Mouse (Mus musculus): ENCODE data around the gene Frmd8. TPM values are rescaled to one million over a fixed set of nuclear protein-coding genes. Genes with fewer than 3 reads are reported as not detected.

The Frmd8 gene
- polyA plus RNA-seq, 1 experiment: 18.9 TPM

DNA sequence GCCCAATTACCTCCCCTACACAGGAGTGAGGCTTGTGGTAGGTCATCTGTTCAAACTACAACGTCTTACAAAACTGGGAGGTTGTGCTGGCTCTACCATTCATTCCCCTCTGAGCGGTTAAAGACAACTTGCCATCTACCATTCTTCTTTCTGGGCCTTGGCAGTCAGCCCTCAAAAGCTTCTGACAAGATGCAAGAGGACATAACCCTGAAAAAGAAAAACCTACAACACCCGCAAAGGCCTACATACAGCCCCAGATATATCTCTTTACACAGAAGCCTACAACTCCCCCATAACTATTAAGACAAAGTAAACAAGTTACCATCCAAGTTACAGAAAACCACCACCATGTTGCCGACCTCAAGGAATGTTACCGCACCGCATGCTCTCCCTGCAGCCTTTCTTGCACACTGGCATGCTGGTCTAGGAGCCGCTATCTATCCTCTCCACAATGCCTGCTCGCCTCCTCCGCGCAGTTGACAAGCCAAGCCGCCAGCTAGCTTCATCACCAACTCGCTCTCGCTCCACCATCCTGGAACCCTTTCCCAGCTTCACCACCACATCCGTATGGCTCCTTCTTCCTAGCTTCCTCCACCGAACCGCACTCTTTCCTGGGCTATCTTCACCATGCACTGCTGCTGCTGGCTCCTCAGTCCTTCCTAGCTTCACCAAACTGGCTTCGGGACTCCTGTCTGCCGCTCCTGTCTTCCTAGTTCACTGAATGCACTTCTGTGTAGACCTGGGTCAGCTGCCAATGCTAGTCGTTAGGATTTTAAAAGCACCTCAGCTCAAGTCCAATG is 74.2 kb downstream of the Frmd8 start:
- DNase-seq (ENCODE audit: low read depth): no peak
- TF ChIP-seq CTCF (IDR thresholded peaks at IDR 0.05; ENCODE audit: borderline replicate concordance, extremely low read depth, insufficient read depth, insufficient read length): no peak
- TF ChIP-seq POLR2A (IDR thresholded peaks at IDR 0.05; ENCODE audit: borderline replicate concordance, extremely low read depth, insufficient read depth, insufficient read length, poor library complexity, severe bottlenecking): peak; percentile 5; the same call in 1 of the 2 replicates

DNA sequence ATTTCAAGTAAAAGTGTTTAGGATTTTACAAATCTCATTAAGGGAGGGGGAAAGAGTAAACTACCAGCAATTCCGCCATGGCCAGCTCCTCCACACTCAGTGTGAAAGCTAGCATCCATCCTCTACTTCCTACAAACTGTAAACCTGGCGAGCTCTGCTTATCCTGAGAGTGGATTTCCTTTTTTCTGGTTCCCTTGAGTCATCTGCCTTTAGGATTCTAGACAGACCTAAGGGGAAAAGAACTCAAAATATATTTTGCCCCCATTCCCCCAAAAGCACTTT is 74.8 kb downstream of the Frmd8 start:
- no peak for DNase-seq (ENCODE audit: low read depth)
- TF ChIP-seq POLR2A (IDR thresholded peaks at IDR 0.05; ENCODE audit: borderline replicate concordance, extremely low read depth, insufficient read depth, insufficient read length, poor library complexity, severe bottlenecking) (no peak), CTCF (IDR thresholded peaks at IDR 0.05; ENCODE audit: borderline replicate concordance, extremely low read depth, insufficient read depth, insufficient read length) (no peak)

Other genes starting within 250 kb of the Frmd8 start
- gene Rela, start 237.8 kb downstream of the Frmd8 start, polyA plus RNA-seq (2012; rRNA removed): 44.7 and 47.0 TPM in 2 replicates
- 30.8 and 32.5 TPM in 2 replicates for gene Sipa1, start 211.6 kb downstream of the Frmd8 start, polyA plus RNA-seq (2012; rRNA removed)
- gene Map3k11, start 186.5 kb downstream of the Frmd8 start, polyA plus RNA-seq (2012; rRNA removed): 21.6 and 22.9 TPM in 2 replicates
- 95.9 and 120 TPM in 2 replicates for gene Pcnx3, start 186.4 kb downstream of the Frmd8 start, polyA plus RNA-seq (2012; rRNA removed)
- gene Kcnk7, start 170.9 kb downstream of the Frmd8 start, polyA plus RNA-seq (2012; rRNA removed): 0.13 TPM in 1 of 2 replicates, not detected in the other
- gene Ehbp1l1, start 149.0 kb downstream of the Frmd8 start, polyA plus RNA-seq (2012; rRNA removed): 18.3 and 20.4 TPM in 2 replicates
- gene Fam89b, start 145.6 kb downstream of the Frmd8 start, polyA plus RNA-seq (2012; rRNA removed): 258 and 404 TPM in 2 replicates
- gene Ltbp3, start 134.4 kb downstream of the Frmd8 start, polyA plus RNA-seq (2012; rRNA removed): 52.1 and 70.3 TPM in 2 replicates
- 130 and 153 TPM in 2 replicates for gene Scyl1, start 103.9 kb downstream of the Frmd8 start, polyA plus RNA-seq (2012; rRNA removed)
- 2.6 and 3.5 TPM in 2 replicates for gene Slc25a45, start 2.5 kb upstream of the Frmd8 start, polyA plus RNA-seq (2012; rRNA removed)
- gene Tigd3, start 18.9 kb upstream of the Frmd8 start, polyA plus RNA-seq (2012; rRNA removed): 15.2 and 15.5 TPM in 2 replicates
- gene Dpf2, start 37.7 kb upstream of the Frmd8 start, polyA plus RNA-seq (2012; rRNA removed): 180 and 231 TPM in 2 replicates
- gene Cdc42ep2, start 49.5 kb upstream of the Frmd8 start, polyA plus RNA-seq (2012; rRNA removed): 11.7 and 13.7 TPM in 2 replicates
- gene Pola2, start 88.9 kb upstream of the Frmd8 start, polyA plus RNA-seq (2012; rRNA removed): 33.8 and 56.9 TPM in 2 replicates
- gene Slc22a20, start 110.9 kb upstream of the Frmd8 start, polyA plus RNA-seq (2012; rRNA removed): not detected in 2 replicates
- 5.2 and 7.6 TPM in 2 replicates for gene Capn1, start 140.6 kb upstream of the Frmd8 start, polyA plus RNA-seq (2012; rRNA removed)
- gene Syvn1, start 171.3 kb upstream of the Frmd8 start, polyA plus RNA-seq (2012; rRNA removed): 24.6 and 38.8 TPM in 2 replicates
- 46.3 and 50.4 TPM in 2 replicates for gene Mrpl49, start 182.5 kb upstream of the Frmd8 start, polyA plus RNA-seq (2012; rRNA removed)
- gene Fau, start 182.6 kb upstream of the Frmd8 start, polyA plus RNA-seq (2012; rRNA removed): 1,255 and 1,497 TPM in 2 replicates
- 36.0 and 46.5 TPM in 2 replicates for gene Znhit2, start 185.9 kb upstream of the Frmd8 start, polyA plus RNA-seq (2012; rRNA removed)
- gene Tm7sf2, start 193.1 kb upstream of the Frmd8 start, polyA plus RNA-seq (2012; rRNA removed): 76.1 and 100 TPM in 2 replicates
- 95.4 and 109 TPM in 2 replicates for gene Vps51, start 202.0 kb upstream of the Frmd8 start, polyA plus RNA-seq (2012; rRNA removed)
- not detected in 2 replicates for gene Tmem262, start 204.8 kb upstream of the Frmd8 start, polyA plus RNA-seq (2012; rRNA removed)
- gene Gm28374, start 207.0 kb upstream of the Frmd8 start, polyA plus RNA-seq (2012; rRNA removed): 2.5 and 3.1 TPM in 2 replicates
- 103 and 127 TPM in 2 replicates for gene Zfpl1, start 209.7 kb upstream of the Frmd8 start, polyA plus RNA-seq (2012; rRNA removed)
- 9.7 and 16.3 TPM in 2 replicates for gene Cdca5, start 209.7 kb upstream of the Frmd8 start, polyA plus RNA-seq (2012; rRNA removed)
- 0.15 and 0.25 TPM in 2 replicates for gene AC131692.1, start 219.1 kb upstream of the Frmd8 start, polyA plus RNA-seq (2012; rRNA removed)
- 1.1 and 2.0 TPM in 2 replicates for gene Naaladl1, start 230.5 kb upstream of the Frmd8 start, polyA plus RNA-seq (2012; rRNA removed)
- gene Sac3d1, start 243.4 kb upstream of the Frmd8 start, polyA plus RNA-seq (2012; rRNA removed): 47.3 and 66.2 TPM in 2 replicates